Mouse (Mus musculus) B cell, adult (primary cell): ENCODE measurements around the gene Olfr1419. TPM values are rescaled to one million over a fixed set of nuclear protein-coding genes. Genes with fewer than 3 reads are reported as not detected.

Experiments
- total RNA-seq: library from RNA; stranded (reverse); gene quantifications from 4 replicates; pipeline ENCODE4 v1.2.4, GENCODE M21; 2023; ENCODE audit not compliant: inconsistent age

The Olfr1419 gene
- total RNA-seq, result not detected in 4 replicates

GRCm38 (mm10) chr19:11875006-11875405, at the start of gene Olfr1419:
Olfr1419 (minus strand) TSS chr19:11875106.

GRCm38 (mm10) chr19:11912037-11912532, 37.2 kb upstream of the Olfr1419 start, which contains the start of gene Patl1:
Patl1 (plus strand) TSS chr19:11912399.

GRCm38 (mm10) chr19:11886265-11886664, 11.4 kb upstream of the Olfr1419 start, which contains the start of gene Olfr1420:
Olfr1420 (plus strand) TSS chr19:11886565.

GRCm38 (mm10) chr19:11860966-11861365, 13.9 kb downstream of the Olfr1419 start, which contains the start of gene Olfr1418:
Olfr1418 (minus strand) TSS chr19:11861066.

GRCm38 (mm10) chr19:11839119-11839518, 35.8 kb downstream of the Olfr1419 start, which contains the start of gene Olfr1417:
Olfr1417 (minus strand) TSS chr19:11839219.

GRCm38 (mm10) chr19:11819143-11819700, 55.7 kb downstream of the Olfr1419 start, which contains the start of gene Stx3:
Stx3 (minus strand) TSS chr19:11819403.

Other genes starting within 250 kb of the Olfr1419 start
- gene Ms4a3, start 234.3 kb downstream of the Olfr1419 start, total RNA-seq, result not detected in 4 replicates
- gene Oosp2, start 214.5 kb downstream of the Olfr1419 start, total RNA-seq, result 1.3 TPM in 1 of 4 replicates, not detected in the others
- 0.72 to 2.3 TPM (median 1.8 TPM) in 4 replicates for gene Oosp1, start 184.0 kb downstream of the Olfr1419 start, total RNA-seq
- not detected in 4 replicates for gene Oosp3, start 178.1 kb downstream of the Olfr1419 start, total RNA-seq
- gene Gif, start 127.6 kb downstream of the Olfr1419 start, total RNA-seq, result not detected in 4 replicates
- 31.6 to 38.6 TPM (median 33.7 TPM) in 4 replicates for gene Mrpl16, start 104.7 kb downstream of the Olfr1419 start, total RNA-seq
- gene Stx3, start 55.7 kb downstream of the Olfr1419 start, total RNA-seq, result 0.30 to 1.5 TPM (median 0.58 TPM) in 4 replicates
- not detected in 4 replicates for gene Olfr1417, start 35.9 kb downstream of the Olfr1419 start, total RNA-seq
- gene Olfr1418, start 14.0 kb downstream of the Olfr1419 start, total RNA-seq, result not detected in 4 replicates
- not detected in 4 replicates for gene Olfr1420, start 11.5 kb upstream of the Olfr1419 start, total RNA-seq
- 63.1 to 71.0 TPM (median 70.2 TPM) in 4 replicates for gene Patl1, start 37.3 kb upstream of the Olfr1419 start, total RNA-seq
- 49.4 to 51.9 TPM (median 50.6 TPM) in 4 replicates for gene Osbp, start 90.8 kb upstream of the Olfr1419 start, total RNA-seq
- not detected in 4 replicates for gene Olfr1423, start 166.2 kb upstream of the Olfr1419 start, total RNA-seq
- not detected in 4 replicates for gene Olfr1424, start 187.6 kb upstream of the Olfr1419 start, total RNA-seq
- not detected in 4 replicates for gene Olfr1425, start 202.6 kb upstream of the Olfr1419 start, total RNA-seq
- gene Olfr1426, start 216.9 kb upstream of the Olfr1419 start, total RNA-seq, result not detected in 4 replicates
- gene Olfr1427, start 228.2 kb upstream of the Olfr1419 start, total RNA-seq, result not detected in 4 replicates
- gene Olfr1428, start 240.8 kb upstream of the Olfr1419 start, total RNA-seq, result not detected in 4 replicates
- not detected in 4 replicates for gene Olfr76, start 248.1 kb upstream of the Olfr1419 start, total RNA-seq